Mouse (Mus musculus): Measurements from ENCODE around the gene 4930452B06Rik. TPM values are rescaled to one million over a fixed set of nuclear protein-coding genes. Genes with fewer than 3 reads are reported as not detected.
"Not testable (repeated sequence)": the region's sequence is repeated elsewhere in the genome, so short reads cannot be mapped to it uniquely, and the experiment has no call there.

The 4930452B06Rik gene
- polyA plus RNA-seq, 1 experiment from 2014 or later, result 2.5 TPM

DNA sequence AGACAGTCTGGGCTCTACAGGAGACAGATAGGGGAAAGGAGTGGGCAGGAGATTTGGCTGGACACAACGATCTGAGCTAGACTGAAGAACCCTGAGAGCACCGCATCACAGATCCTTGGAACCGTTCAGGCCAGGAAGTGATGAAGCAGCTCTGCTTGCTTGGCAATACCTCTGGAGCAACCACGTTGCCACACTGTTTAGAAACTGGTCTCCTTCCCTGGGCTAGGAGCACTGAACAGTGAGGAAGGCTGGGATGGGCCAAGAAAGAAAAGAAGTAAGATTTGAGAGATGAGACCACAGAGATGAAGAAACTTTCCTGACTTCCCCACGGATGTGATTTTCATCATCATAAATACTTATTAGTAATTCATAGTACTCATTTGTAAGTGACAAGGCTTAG lies 45.5 kb downstream of the 4930452B06Rik start:
- 59% methylated on average over 5 of the region's 5 CpGs for WGBS (ENCODE audit: insufficient replicate concordance)

DNA sequence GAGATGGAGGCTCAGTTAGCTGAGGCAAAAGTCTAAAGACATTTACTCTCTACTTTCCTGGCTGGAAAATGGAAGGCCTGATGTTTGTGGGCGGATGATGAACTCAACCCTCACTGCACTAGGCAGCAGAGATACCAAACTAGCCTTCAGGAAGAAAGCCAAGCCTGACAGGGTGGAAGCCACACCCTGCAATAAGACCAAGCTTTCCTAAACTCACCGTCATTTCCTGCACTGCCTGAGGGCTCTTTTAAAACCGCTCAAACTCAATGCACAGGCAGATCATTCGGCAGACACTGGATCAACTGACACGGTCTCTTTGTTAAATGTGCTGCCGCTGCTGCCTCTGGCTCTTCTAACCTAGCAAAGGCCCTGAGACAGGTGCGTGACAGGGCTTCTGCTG lies 50.4 kb downstream of the 4930452B06Rik start:
- no peak overlapping the region for H3K9ac ChIP-seq
- H3K4me3 ChIP-seq, result no peak overlapping the region
- no peak overlapping the region for H3K27ac ChIP-seq
- no peaks in the 10 kb centered on the region for H3K9me3 ChIP-seq (replicated peaks)
- WGBS (ENCODE audit: insufficient replicate concordance), result 56% methylated on average over 7 of the region's 7 CpGs
- H3K36me3 ChIP-seq, result no peaks in the 10 kb centered on the region
- no peaks in the 10 kb centered on the region for H3K27me3 ChIP-seq (replicated peaks)
- H3K4me2 ChIP-seq, result no peak overlapping the region
- ATAC-seq, result no peak
- H3K4me1 ChIP-seq, result no peaks in the 10 kb centered on the region

More for the DNA sequence above, 45.5 kb downstream of the 4930452B06Rik start:
- no peaks in the 10 kb centered on the region for H3K9me3 ChIP-seq (replicated peaks)
- H3K9ac ChIP-seq, result no peak overlapping the region
- H3K36me3 ChIP-seq, result no peaks in the 10 kb centered on the region
- no peaks in the 10 kb centered on the region for H3K4me1 ChIP-seq
- H3K27ac ChIP-seq, result no peak overlapping the region
- no peak overlapping the region for H3K4me2 ChIP-seq
- no peak for ATAC-seq
- no peak overlapping the region for H3K4me3 ChIP-seq
- no peaks in the 10 kb centered on the region for H3K27me3 ChIP-seq (replicated peaks)

DNA sequence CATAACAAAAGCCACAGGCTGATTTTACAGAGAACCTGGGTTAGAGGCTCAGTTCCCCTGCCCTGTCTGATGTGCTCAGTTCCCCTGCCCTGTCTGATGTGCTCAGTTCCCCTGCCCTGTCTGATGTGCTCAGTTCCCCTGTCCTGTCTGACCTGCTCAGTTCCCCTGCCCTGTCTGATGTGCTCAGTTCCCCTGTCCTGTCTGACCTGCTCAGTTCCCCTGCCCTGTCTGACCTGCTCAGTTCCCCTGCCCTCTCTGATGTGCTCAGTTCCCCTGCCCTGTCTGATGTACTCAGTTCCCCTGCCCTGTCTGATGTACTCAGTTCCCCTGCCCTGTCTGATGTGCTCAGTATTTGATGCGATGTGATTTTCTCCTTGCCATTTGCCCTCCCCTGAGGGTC lies 51.6 kb downstream of the 4930452B06Rik start:
- H3K4me3 ChIP-seq; H3K27me3 ChIP-seq (replicated peaks); ATAC-seq; H3K9me3 ChIP-seq (replicated peaks); H3K36me3 ChIP-seq; H3K4me1 ChIP-seq; H3K9ac ChIP-seq; H3K4me2 ChIP-seq; H3K27ac ChIP-seq: not testable (repeated sequence)
- WGBS (ENCODE audit: insufficient replicate concordance), result 70% methylated on average over 1 of the region's 1 CpGs

DNA sequence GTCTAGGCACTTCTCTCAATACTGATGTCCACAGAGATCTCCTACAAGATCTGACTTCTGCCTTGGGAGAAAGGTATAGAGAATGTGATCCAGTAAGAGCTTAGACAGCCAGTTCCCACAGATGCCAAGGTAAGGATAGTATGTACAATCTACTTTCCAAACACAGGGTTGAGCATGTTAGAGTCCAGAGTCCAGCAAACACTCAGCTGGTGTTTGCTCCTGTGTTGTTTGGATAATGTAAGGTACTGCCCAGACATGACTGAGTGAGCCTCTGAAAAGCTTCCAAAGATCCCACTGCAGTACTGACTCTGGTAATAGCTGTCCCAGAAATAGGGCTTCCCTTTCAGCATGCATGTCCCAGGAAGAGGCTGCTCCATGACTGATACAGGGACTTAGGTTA lies 54.0 kb downstream of the 4930452B06Rik start:
- H3K9me3 ChIP-seq (replicated peaks), result no peaks in the 10 kb centered on the region
- no peaks in the 10 kb centered on the region for H3K4me1 ChIP-seq
- H3K9ac ChIP-seq, result no peak overlapping the region
- H3K27me3 ChIP-seq (replicated peaks), result no peaks in the 10 kb centered on the region
- no peak overlapping the region for H3K4me3 ChIP-seq
- H3K4me2 ChIP-seq, result no peak overlapping the region
- peak; percentile 58 for ATAC-seq
- H3K27ac ChIP-seq, result no peak overlapping the region
- no peaks in the 10 kb centered on the region for H3K36me3 ChIP-seq

DNA sequence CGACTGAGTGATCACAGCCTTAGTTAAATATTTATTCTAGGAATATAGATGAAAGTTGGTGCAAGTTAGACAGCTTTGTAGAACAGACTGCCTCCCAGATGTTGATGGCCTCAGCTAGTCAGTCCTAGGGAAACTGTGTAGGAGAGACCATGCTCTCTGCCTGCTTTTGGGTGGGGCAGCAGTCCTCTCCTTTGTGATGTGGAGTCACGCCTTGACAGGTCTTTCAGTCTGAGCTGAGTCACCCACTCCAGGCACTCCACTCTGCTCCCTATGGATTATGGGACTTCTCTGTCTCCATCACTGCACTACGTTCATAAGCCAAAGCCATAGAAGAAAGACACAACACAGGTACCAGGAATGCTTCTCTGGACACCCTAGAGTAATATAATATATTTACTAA lies 55.9 kb downstream of the 4930452B06Rik start:
- H3K9me3 ChIP-seq (replicated peaks), result no peaks in the 10 kb centered on the region
- H3K4me3 ChIP-seq, result no peak overlapping the region
- no peaks in the 10 kb centered on the region for H3K27me3 ChIP-seq (replicated peaks)
- no peak overlapping the region for H3K4me2 ChIP-seq
- no peaks in the 10 kb centered on the region for H3K4me1 ChIP-seq
- H3K36me3 ChIP-seq, result no peaks in the 10 kb centered on the region
- no peak overlapping the region for H3K27ac ChIP-seq
- H3K9ac ChIP-seq, result no peak overlapping the region
- 56% methylated on average over 3 of the region's 3 CpGs for WGBS (ENCODE audit: insufficient replicate concordance)
- ATAC-seq, result no peak

DNA sequence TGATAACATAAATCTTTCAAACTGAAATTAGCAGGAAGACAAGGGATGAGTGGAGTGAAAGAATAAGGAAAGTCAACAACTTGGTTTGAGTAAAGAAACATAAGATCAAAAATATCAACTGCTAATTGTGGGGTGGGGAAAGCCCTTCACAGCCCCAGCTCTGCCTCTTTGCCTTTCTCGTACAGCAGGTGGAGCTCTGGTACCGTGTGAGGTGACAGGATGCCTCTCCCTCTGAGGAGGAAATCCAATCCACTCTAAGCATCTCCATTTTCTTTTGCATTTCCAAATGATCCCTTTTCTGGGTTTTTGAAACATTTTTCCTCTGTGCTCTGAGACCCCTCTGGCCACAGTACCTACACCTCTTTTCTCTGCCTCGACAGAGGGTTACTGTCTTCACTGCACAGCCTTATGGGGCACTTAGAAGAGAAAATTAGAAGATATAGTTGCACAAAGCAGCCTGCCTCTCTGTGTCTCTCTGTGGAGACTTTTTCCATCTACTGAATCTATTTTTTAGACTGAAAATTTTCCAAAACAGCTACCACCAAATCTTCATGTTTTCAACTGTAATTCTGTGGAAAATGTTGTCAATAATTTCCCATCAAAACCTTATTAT lies 57.4 kb downstream of the 4930452B06Rik start:
- no peak overlapping the region for H3K27ac ChIP-seq
- H3K4me2 ChIP-seq, result no peak overlapping the region
- no peak for ATAC-seq
- H3K9ac ChIP-seq, result no peak overlapping the region
- H3K4me1 ChIP-seq, result no peaks in the 10 kb centered on the region
- H3K9me3 ChIP-seq (replicated peaks), result no peaks in the 10 kb centered on the region
- no peaks in the 10 kb centered on the region for H3K27me3 ChIP-seq (replicated peaks)
- WGBS (ENCODE audit: insufficient replicate concordance), result 7% methylated on average over 3 of the region's 3 CpGs
- no peaks in the 10 kb centered on the region for H3K36me3 ChIP-seq
- H3K4me3 ChIP-seq, result no peak overlapping the region

DNA sequence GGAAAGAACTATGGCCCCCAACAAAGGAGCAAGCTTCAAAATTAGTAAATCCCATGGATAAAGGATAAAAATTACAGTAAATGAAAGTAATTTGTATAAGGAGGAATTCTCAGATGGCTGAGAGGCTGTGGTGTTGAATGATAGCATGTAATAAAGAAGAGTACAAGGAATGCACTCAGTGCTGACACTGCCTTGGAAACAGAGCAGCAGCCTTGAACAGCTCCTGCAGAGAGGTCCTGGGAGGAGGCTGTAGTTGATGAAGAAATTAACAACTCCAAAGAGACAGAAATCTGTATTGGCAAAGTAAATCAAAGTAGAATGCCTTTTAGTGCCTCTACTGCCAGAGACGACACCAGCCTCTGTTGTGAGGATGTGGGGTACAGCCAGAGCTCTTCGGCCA lies 61.1 kb downstream of the 4930452B06Rik start:
- Histone ChIP-seq H3K4me2 (no peak overlapping the region), H3K9ac (no peak overlapping the region), H3K27ac (no peak overlapping the region), H3K27me3 (replicated peaks) (no peaks in the 10 kb centered on the region), H3K4me3 (no peak overlapping the region), H3K4me1 (no peaks in the 10 kb centered on the region), H3K36me3 (no peaks in the 10 kb centered on the region), H3K9me3 (replicated peaks) (no peaks in the 10 kb centered on the region)
- no peak for ATAC-seq
- WGBS (ENCODE audit: insufficient replicate concordance), result 60% methylated on average over 2 of the region's 2 CpGs

DNA sequence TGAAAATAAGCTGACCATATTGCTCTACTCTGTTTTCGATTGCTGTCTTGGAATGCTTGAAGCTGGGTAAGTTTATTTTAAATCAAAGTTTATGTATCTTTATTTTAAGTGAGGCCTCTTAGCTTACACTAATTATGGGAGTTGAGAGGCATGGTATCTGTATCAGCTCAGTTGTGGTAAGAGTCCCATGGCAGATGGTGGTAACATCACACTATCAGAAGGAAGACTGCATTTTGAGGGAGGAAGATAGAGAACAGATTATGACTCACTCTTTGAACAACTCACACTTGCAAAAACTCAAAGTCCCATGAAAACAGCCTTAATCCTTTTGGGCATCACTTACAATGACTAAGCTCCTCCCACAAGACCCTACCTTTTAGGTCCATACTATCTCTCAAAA lies 81.0 kb downstream of the 4930452B06Rik start:
- no peaks in the 10 kb centered on the region for H3K4me1 ChIP-seq
- 62% methylated on average over 1 of the region's 1 CpGs for WGBS (ENCODE audit: insufficient replicate concordance)
- H3K9me3 ChIP-seq (replicated peaks), result no peaks in the 10 kb centered on the region
- H3K4me3 ChIP-seq, result no peak overlapping the region
- H3K27me3 ChIP-seq (replicated peaks), result no peaks in the 10 kb centered on the region
- no peak for ATAC-seq
- H3K4me2 ChIP-seq, result no peak overlapping the region
- H3K36me3 ChIP-seq, result no peaks in the 10 kb centered on the region
- no peak overlapping the region for H3K9ac ChIP-seq
- H3K27ac ChIP-seq, result no peak overlapping the region

DNA sequence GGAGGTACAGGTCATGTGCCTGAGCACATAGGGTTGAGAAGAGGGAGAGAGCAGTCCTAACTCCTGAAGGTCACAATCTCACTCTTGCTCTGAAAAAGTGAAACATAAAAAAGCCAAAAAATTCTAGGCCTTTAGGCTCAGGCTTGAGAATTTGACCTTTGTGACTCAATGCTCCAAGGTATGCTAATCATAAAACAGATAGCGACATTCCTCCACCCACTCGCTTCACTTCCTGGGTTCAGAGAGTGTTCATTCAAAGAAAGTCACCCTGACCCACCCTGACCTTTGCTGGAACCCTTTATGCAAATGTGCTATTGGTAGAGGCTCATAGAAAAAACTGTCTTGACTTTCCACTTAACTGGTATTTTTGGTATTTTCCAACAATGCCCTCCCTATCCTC lies 115.0 kb downstream of the 4930452B06Rik start:
- H3K27ac ChIP-seq; H3K36me3 ChIP-seq; ATAC-seq; H3K27me3 ChIP-seq (replicated peaks); H3K9me3 ChIP-seq (replicated peaks); H3K4me1 ChIP-seq; H3K9ac ChIP-seq; H3K4me2 ChIP-seq; H3K4me3 ChIP-seq: not testable (repeated sequence)
- WGBS (ENCODE audit: insufficient replicate concordance), result 63% methylated on average over 2 of the region's 2 CpGs

DNA sequence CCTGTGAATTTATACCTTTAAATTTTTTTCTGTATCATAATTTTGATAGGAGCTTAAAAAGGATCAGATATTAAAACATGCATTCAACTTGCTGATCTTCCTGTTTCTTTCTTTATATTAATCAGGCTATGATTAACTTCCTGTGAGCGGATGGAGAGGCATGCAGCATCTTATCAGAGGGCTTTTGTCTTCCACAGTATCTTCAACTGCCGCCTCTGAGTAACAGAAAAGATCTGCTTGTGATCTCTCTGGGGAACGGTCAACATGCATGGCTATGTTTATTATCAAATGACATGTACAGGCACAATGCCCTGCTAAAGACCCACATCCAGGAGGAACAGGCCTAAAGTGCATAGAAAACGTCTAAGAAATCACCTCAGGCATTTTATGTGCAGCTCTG lies 116.9 kb downstream of the 4930452B06Rik start:
- H3K36me3 ChIP-seq, result no peaks in the 10 kb centered on the region
- H3K27ac ChIP-seq, result no peak overlapping the region
- H3K9ac ChIP-seq, result no peak overlapping the region
- H3K9me3 ChIP-seq (replicated peaks), result no peaks in the 10 kb centered on the region
- no peak overlapping the region for H3K4me3 ChIP-seq
- 35% methylated on average over 4 of the region's 4 CpGs for WGBS (ENCODE audit: insufficient replicate concordance)
- H3K4me1 ChIP-seq, result no peaks in the 10 kb centered on the region
- H3K4me2 ChIP-seq, result no peak overlapping the region
- ATAC-seq, result no peak
- no peaks in the 10 kb centered on the region for H3K27me3 ChIP-seq (replicated peaks)

DNA sequence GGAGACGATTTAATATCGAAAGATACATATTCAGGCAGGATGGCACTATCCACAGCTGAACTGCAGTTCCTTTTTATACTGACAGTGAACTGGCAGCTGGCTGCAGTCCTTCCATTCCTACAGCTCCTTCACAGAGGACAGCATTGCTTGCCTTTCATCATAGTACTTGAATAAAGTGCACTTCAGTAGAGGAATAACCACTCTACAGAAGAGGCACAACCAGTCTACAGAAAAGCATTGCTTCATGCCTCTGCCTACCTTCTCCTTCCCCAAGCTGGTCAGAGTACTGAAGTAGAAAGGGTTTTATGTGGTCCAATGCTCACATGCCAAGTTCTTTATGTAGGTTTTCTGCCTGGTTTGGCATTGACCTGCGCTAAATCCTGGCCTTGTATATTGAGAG lies 130.0 kb downstream of the 4930452B06Rik start:
- no peaks in the 10 kb centered on the region for H3K4me1 ChIP-seq
- no peak for ATAC-seq
- no peaks in the 10 kb centered on the region for H3K36me3 ChIP-seq
- no peak overlapping the region for H3K4me3 ChIP-seq
- H3K9me3 ChIP-seq (replicated peaks), result no peaks in the 10 kb centered on the region
- H3K27ac ChIP-seq, result no peak overlapping the region
- no peak overlapping the region for H3K9ac ChIP-seq
- 72% methylated on average over 3 of the region's 3 CpGs for WGBS (ENCODE audit: insufficient replicate concordance)
- H3K4me2 ChIP-seq, result no peak overlapping the region
- no peaks in the 10 kb centered on the region for H3K27me3 ChIP-seq (replicated peaks)

DNA sequence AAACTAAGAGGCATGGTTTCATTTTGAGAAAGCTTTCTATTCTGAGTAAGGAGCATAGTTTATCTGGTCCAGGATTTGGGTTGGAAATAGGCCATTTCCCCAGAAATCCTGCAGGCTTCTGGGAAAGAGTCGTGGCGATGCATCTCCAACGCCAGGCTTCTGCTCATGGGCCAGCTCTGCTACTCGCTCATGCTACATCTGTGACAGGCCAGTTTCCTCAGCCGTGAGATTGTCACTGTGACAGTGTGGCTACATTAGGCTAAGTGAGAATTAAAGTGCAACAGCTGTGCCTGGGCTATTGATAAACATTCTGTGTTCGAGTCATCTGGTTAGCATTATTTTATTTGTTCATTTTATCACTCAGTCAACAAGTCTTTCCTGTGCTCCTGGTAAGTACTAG lies 140.8 kb downstream of the 4930452B06Rik start:
- Histone ChIP-seq H3K27ac (no peak overlapping the region), H3K4me3 (no peak overlapping the region), H3K9me3 (replicated peaks) (no peaks in the 10 kb centered on the region), H3K4me1 (no peaks in the 10 kb centered on the region), H3K27me3 (replicated peaks) (no peaks in the 10 kb centered on the region), H3K9ac (no peak overlapping the region), H3K36me3 (no peaks in the 10 kb centered on the region), H3K4me2 (no peak overlapping the region)
- ATAC-seq, result no peak
- 68% methylated on average over 6 of the region's 6 CpGs for WGBS (ENCODE audit: insufficient replicate concordance)

DNA sequence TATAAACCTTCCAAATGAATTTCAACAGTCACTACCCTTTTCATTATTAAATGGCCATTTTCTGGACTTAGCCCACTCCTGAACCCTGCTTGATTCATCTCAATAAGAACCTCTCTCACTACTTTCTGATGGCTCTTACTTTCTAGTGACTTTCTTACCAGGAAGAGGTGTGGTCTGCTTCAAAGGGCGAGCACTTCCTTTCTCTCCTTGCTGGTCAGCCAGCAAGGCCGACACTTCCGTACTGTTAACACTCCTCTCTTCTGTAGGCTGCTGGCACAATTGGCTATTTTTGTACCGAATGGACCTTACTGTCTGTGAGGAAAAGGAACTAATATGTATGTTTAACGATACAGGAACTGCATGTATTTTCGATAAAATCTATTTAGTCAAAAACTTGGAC lies 148.4 kb downstream of the 4930452B06Rik start:
- 17% methylated on average over 6 of the region's 6 CpGs for WGBS (ENCODE audit: insufficient replicate concordance)
- no peaks in the 10 kb centered on the region for H3K4me1 ChIP-seq
- H3K4me3 ChIP-seq, result no peak overlapping the region
- H3K27me3 ChIP-seq (replicated peaks), result no peaks in the 10 kb centered on the region
- H3K4me2 ChIP-seq, result no peak overlapping the region
- no peaks in the 10 kb centered on the region for H3K36me3 ChIP-seq
- no peak overlapping the region for H3K27ac ChIP-seq
- H3K9me3 ChIP-seq (replicated peaks), result no peaks in the 10 kb centered on the region
- H3K9ac ChIP-seq, result no peak overlapping the region
- ATAC-seq, result no peak

Data from liver, embryonic 12.5 days (tissue).